Mouse (Mus musculus) liver, embryonic 18 days (tissue): Measurements from ENCODE around the gene Nebl. TPM values are rescaled to one million over a fixed set of nuclear protein-coding genes. Genes with fewer than 3 reads are reported as not detected.

Experiments used
- polyA plus RNA-seq: library from polyadenylated mRNA; depleted of rRNA; stranded (reverse); fragments of >200 nt; gene quantifications from 2 replicates; pipeline ENCODE4 v1.2.3, GENCODE M21; 2012; rRNA removed

Gene Nebl
- polyA plus RNA-seq: 0.24 and 0.26 TPM in 2 replicates

DNA sequence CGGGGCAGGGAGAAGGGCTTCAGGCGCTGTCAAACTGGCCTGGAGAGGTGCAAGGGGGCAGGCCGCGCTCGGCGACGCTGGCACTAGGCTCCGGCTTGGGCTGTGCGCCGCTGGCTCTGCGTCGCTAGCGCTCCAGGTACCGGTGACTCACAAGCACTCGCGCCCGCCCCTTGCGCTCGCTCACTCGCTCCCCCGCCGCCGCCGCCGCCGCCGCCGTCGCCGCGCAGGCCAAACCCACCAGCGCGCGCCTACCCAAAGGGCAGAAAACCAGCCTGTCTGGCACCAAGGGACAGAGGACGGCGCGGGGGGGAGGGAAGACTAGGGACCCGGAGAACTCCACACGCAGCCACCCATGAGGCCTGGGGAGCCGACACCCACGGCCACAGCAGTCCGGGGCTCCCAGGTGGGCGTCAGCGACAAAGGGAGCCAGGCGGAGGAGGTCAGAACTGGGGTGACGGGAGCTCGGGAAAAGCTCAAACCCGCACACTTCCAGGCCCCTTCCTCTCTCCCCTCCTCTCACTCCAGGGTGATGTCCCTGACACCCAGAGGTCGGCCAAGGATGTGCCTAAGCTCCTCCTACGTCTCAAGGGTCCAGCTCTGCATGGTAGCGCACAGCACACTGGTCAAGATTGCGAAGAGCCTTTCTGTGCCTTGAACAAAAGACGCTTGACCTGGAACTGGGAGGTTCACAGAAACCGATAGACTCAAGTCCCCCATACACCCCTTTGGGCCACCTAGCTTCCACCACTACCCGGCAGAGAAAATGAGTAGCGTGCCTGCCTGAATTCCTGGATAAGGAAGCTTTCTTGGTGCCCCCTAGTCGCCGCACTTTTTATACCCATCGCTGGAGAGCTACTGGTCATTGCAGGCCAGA is at the start of gene Nebl:
Gene Nebl (minus strand): TSS at position 508 of the 874 bp plus-strand sequence.

